Mouse (Mus musculus) midbrain, embryonic 16.5 days (tissue): ENCODE results near the gene Pcnx3. TPM values are rescaled to one million over a fixed set of nuclear protein-coding genes. Genes with fewer than 3 reads are reported as not detected.

Experiments
- ATAC-seq: fragments of 200-750 bp; cut with Nextera tagmentation; 2 replicates; pipeline ENCODE4 v1.8.0; 2017; ENCODE audit warnings: moderate TSS enrichment
- H3K27ac ChIP-seq: fragments of 300-500 bp; sonication (generic); 2 replicates; pipeline ENCODE4 v1.5.1; 2014; ENCODE audit warnings: mild to moderate bottlenecking, low read length, mixed read lengths
- H3K27me3 ChIP-seq: fragments of 300-500 bp; sonication (generic); 2 replicates; pipeline ENCODE4 v1.6.1; 2014; ENCODE audit warnings: low read depth, low read length, mixed read lengths; ENCODE audit not compliant: control insufficient read depth, insufficient read depth
- H3K36me3 ChIP-seq: fragments of 300-500 bp; sonication (generic); 2 replicates; pipeline ENCODE4 v1.6.1; 2014; ENCODE audit warnings: mild to moderate bottlenecking, low read length, moderate library complexity, mixed read lengths; ENCODE audit not compliant: control insufficient read depth, insufficient read depth
- H3K4me1 ChIP-seq: fragments of 300-500 bp; sonication (generic); 2 replicates; pipeline ENCODE4 v1.6.1; 2014; ENCODE audit warnings: mild to moderate bottlenecking, low read length, mixed read lengths; ENCODE audit not compliant: control insufficient read depth, insufficient read depth
- H3K4me2 ChIP-seq: fragments of 300-500 bp; sonication (generic); 2 replicates; pipeline ENCODE4 v1.6.1; 2014; ENCODE audit warnings: mild to moderate bottlenecking, low read length, mixed read lengths
- H3K4me3 ChIP-seq: fragments of 300-500 bp; sonication (generic); 2 replicates; pipeline ENCODE4 v1.5.1; 2014; ENCODE audit warnings: low read depth, mild to moderate bottlenecking, low read length, moderate library complexity, mixed read lengths
- H3K9ac ChIP-seq: fragments of 300-500 bp; sonication (generic); 2 replicates; pipeline ENCODE4 v1.6.1; 2014; ENCODE audit warnings: low read depth, low read length, mixed read lengths
- H3K9me3 ChIP-seq: fragments of 300-500 bp; sonication (generic); replicated peaks from 2 replicates; pipeline ENCODE4 v1.6.1; 2014; ENCODE audit warnings: mild to moderate bottlenecking, low read length, mixed read lengths; ENCODE audit not compliant: control insufficient read depth, poor library complexity, severe bottlenecking
- WGBS: fragments of 180-500 bp; shearing (Covaris S2); extraction: QIAGEN DNeasy Blood & Tissue Kit; methylation state at CpG from one replicate; pipeline ENCODE4 v1.1.7; 2014; 5-methylcytosine and 5-hydroxymethylcytosine counted together
- polyA plus RNA-seq: library from polyadenylated mRNA; unstranded; fragments of >200 nt; fragmentation: Nextera tagmentation; extraction: Ambion mirVana; gene quantifications from 2 replicates; pipeline ENCODE4 v1.2.1, GENCODE M21; 2015

The Pcnx3 gene
- polyA plus RNA-seq, 1 experiment from 2014 or later, result 23.9 TPM

DNA sequence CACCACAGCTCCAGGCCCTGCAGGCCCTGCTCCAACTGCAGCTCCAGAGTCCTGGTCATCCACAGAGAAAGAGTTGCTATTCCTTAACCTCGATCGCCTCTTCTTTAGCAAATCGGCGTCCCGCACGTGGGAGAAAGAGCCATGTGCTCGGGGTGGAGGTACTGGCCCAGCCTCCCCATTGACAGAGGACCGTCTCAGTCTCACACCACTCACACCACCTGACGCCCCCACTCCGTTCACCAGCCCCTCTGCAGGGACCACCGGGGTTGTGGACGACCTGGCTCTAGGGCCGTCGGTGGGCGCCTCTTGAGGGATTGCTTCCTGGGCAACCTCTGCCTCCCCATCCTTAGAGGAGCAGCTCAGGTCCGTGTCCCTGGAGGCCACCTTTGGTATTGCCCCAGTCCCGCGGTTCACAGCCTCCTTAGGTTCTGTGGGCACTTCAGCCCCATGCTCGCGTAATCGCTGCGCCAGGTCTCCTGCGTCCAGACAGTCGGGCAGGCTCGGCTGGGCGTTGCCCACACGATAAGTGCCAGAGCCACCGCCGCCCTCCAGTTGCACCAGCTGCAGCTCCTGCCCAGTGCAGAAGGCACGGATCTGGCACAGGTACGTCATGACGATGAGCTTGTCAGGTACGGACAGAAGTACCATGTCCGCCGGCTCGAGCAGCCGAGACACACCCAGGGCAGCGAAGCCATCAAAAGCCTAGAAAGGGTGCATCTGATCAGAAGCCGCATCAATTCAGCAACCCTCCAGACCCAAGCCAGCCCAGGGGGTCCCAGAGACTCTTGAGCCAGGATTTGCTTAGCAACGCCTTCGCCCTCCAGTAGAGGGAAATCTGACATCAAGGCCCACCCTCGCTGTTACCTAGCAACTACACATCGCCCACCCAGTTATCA is 27.3 kb upstream of the Pcnx3 start:
- peak overlapping the region; percentile 60 for H3K9ac ChIP-seq
- no peaks in the 10 kb centered on the region for H3K27me3 ChIP-seq
- H3K4me1 ChIP-seq, result peaks cover 23% of the 10 kb centered on the region
- H3K4me3 ChIP-seq, result peak overlapping the region; percentile 40
- H3K27ac ChIP-seq, result peak overlapping the region; percentile 61
- 17% methylated on average over 43 of the region's 43 CpGs for WGBS
- H3K9me3 ChIP-seq, result no peaks in the 10 kb centered on the region
- peak; percentile 74 for ATAC-seq
- peaks cover 9% of the 10 kb centered on the region for H3K36me3 ChIP-seq
- peak overlapping the region; percentile 52 for H3K4me2 ChIP-seq

DNA sequence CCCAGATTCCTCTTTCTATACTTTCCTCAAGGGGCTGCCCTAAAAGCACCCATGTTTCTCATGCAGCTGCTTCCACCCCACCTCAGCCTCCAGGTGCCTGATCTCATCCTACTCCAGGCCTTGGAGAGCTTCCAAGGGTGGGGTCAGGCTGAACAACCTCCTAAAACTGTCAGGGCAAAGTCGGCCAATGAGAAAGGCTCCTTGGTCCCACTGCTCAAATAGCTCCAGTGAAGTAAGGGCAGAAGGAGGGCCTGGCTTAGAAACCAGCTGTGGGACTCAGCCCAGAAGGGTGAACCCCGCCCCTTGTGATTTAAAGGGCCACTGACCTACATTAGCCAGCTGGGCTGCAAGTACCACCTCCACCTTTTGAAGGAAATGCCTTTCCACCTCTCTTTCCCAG is 25.0 kb upstream of the Pcnx3 start:
- Histone ChIP-seq H3K27ac (no peak overlapping the region), H3K9ac (no peak overlapping the region), H3K9me3 (no peaks in the 10 kb centered on the region), H3K4me1 (peaks cover 23% of the 10 kb centered on the region), H3K4me2 (peak overlapping the region; percentile 35), H3K27me3 (no peaks in the 10 kb centered on the region), H3K4me3 (peak overlapping the region; percentile 2; the same call in 1 of the 2 replicates), H3K36me3 (peaks cover 8% of the 10 kb centered on the region)
- no peak for ATAC-seq
- WGBS, result 23% methylated on average over 2 of the region's 2 CpGs

- Histone ChIP-seq H3K9me3 (no peaks in the 10 kb centered on the region), H3K36me3 (peaks cover 13% of the 10 kb centered on the region), H3K27me3 (no peaks in the 10 kb centered on the region), H3K4me1 (peaks cover 23% of the 10 kb centered on the region), H3K4me2 (peak overlapping the region; percentile 35), H3K4me3 (no peak overlapping the region), H3K9ac (no peak overlapping the region), H3K27ac (no peak overlapping the region)
- ATAC-seq, result no peak
- WGBS, result 83% methylated on average over 5 of the region's 5 CpGs
These were observed 24.5 kb upstream of the Pcnx3 start for GRCm38 (mm10) chr19:5713255-5713654.

GRCm38 (mm10) chr19:5711907-5712460 is 23.3 kb upstream of the Pcnx3 start:
- no peaks in the 10 kb centered on the region for H3K9me3 ChIP-seq
- peaks cover 13% of the 10 kb centered on the region for H3K36me3 ChIP-seq
- peaks cover 19% of the 10 kb centered on the region for H3K4me1 ChIP-seq
- no peaks in the 10 kb centered on the region for H3K27me3 ChIP-seq
- WGBS, result 93% methylated on average over 14 of the region's 14 CpGs
- no peak overlapping the region for H3K4me3 ChIP-seq
- no peak overlapping the region for H3K4me2 ChIP-seq
- H3K27ac ChIP-seq, result no peak overlapping the region
- H3K9ac ChIP-seq, result no peak overlapping the region
- ATAC-seq, result no peak

GRCm38 (mm10) chr19:5711218-5711617 is 22.5 kb upstream of the Pcnx3 start:
- Histone ChIP-seq H3K36me3 (peaks cover 15% of the 10 kb centered on the region), H3K4me3 (no peak overlapping the region), H3K9ac (no peak overlapping the region), H3K4me1 (peaks cover 12% of the 10 kb centered on the region; the same call in 1 of the 2 replicates), H3K27ac (no peak overlapping the region), H3K27me3 (no peaks in the 10 kb centered on the region), H3K4me2 (no peak overlapping the region), H3K9me3 (no peaks in the 10 kb centered on the region)
- WGBS, result 4% methylated on average over 3 of the region's 3 CpGs
- ATAC-seq, result no peak

- H3K36me3 ChIP-seq, result peaks cover 15% of the 10 kb centered on the region
- H3K27me3 ChIP-seq, result no peaks in the 10 kb centered on the region
- no peak for ATAC-seq
- no peak overlapping the region for H3K4me2 ChIP-seq
- H3K9ac ChIP-seq, result no peak overlapping the region
- no peaks in the 10 kb centered on the region for H3K9me3 ChIP-seq
- H3K4me3 ChIP-seq, result no peak overlapping the region
- peaks cover 10% of the 10 kb centered on the region; the same call in 1 of the 2 replicates for H3K4me1 ChIP-seq
- 78% methylated on average over 8 of the region's 8 CpGs for WGBS
- no peak overlapping the region for H3K27ac ChIP-seq
These were observed 21.9 kb upstream of the Pcnx3 start for GRCm38 (mm10) chr19:5710581-5710980.

- H3K4me2 ChIP-seq, result no peak overlapping the region
- H3K27ac ChIP-seq, result no peak overlapping the region
- no peak overlapping the region for H3K9ac ChIP-seq
- no peak for ATAC-seq
- H3K4me1 ChIP-seq, result peaks cover 7% of the 10 kb centered on the region; the same call in 1 of the 2 replicates
- H3K36me3 ChIP-seq, result peaks cover 15% of the 10 kb centered on the region
- no peaks in the 10 kb centered on the region for H3K9me3 ChIP-seq
- WGBS, result 98% methylated on average over 6 of the region's 6 CpGs
- no peak overlapping the region for H3K4me3 ChIP-seq
- H3K27me3 ChIP-seq, result no peaks in the 10 kb centered on the region
These were observed 21.4 kb upstream of the Pcnx3 start for GRCm38 (mm10) chr19:5710068-5710467.

- Histone ChIP-seq H3K36me3 (peaks cover 24% of the 10 kb centered on the region), H3K4me2 (no peak overlapping the region), H3K27me3 (no peaks in the 10 kb centered on the region), H3K27ac (no peak overlapping the region), H3K4me3 (no peak overlapping the region), H3K9me3 (no peaks in the 10 kb centered on the region), H3K9ac (no peak overlapping the region), H3K4me1 (no peaks in the 10 kb centered on the region)
- 41% methylated on average over 10 of the region's 10 CpGs for WGBS
- ATAC-seq, result no peak
These were observed 16.3 kb upstream of the Pcnx3 start for GRCm38 (mm10) chr19:5704801-5705571.
